Mouse (Mus musculus) heart, postnatal 0 days (tissue): ENCODE measurements around the gene Cabp4.
A peak's percentile ranks its signal among the peaks of the same experiment; 100 is the strongest.

Experiments used
- CTCF ChIP-seq: IDR thresholded peaks from 2 replicates; pipeline ENCODE4 v1.5.1; 2016; ENCODE audit warnings: antibody characterized with exemption, control low read depth, low read depth
- EP300 ChIP-seq: IDR thresholded peaks from 2 replicates; pipeline ENCODE4 v1.6.1; 2016; ENCODE audit warnings: antibody characterized with exemption, low read depth

DNA sequence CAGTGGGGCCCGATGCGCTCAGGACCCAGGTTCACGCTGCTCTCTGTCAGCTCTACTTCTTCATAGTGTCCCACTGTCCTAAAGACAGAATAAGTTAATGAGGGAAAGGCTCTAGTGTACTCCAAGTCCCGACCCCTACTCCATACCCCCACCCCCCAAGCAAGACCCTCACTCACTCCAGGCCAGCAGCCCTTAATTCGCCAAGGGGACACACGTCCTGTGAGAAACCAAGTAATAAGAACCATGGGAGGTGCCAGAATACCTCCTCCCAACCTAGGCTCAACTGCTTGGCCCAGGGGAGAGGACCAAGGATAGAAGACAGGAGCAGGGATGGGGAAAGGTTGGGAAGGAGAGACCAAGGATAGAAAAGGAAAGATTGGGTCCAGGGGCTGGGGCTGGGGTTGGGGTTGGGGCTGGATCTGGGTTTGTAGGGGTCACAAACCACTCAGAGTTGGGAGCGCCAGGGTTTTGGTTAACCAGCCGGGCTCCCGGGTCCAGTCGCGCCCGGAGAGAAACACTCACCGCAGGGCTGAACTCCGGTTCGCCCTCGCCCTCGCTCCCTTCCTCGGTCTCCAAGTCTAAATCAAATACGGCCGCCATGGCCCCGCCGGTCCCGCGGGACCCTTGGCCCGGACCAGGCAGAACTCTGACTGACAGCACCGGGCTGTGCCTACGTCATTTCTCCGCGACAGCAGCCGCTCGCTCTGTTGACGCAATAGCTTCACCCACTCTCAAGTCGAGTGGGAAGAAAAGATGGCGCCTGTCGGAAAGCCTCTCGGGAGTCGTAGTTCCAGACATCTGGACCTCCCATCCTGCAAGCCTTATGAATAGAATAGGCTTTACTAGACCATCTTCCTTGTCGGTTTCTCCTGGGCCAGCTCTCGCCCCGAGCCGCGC is 19.1 kb upstream of the Cabp4 start, which contains the start of gene Rps6kb2:
- TF ChIP-seq CTCF (no peak; the same call in 1 of the 2 replicates), EP300 (peak; percentile 64; the same call in 1 of the 2 replicates)
